Mouse (Mus musculus): ENCODE data around the gene Gorasp2.

GRCm38 (mm10) chr2:70645266-70645780 lies 16.1 kb upstream of the Gorasp2 start:
- TF ChIP-seq HCFC1 (IDR thresholded peaks at IDR 0.05; ENCODE audit: borderline replicate concordance, insufficient read depth, low read length) (no peak), ZC3H11A (IDR thresholded peaks at IDR 0.05; ENCODE audit: borderline replicate concordance, low read depth, low read length) (no peak), CHD2 (IDR thresholded peaks at IDR 0.05; ENCODE audit: low read depth, low read length) (no peak), MAFK (IDR thresholded peaks at IDR 0.05; ENCODE audit: insufficient read depth, low read depth, low read length) (no peak)

Data from ES-E14 (cell line).